Mouse (Mus musculus) ZHBTc4 (cell line): ENCODE measurements around the gene Dusp11.
"Not testable (repeated sequence)": the region's sequence is repeated elsewhere in the genome, so short reads cannot be mapped to it uniquely, and the experiment has no call there.

ENCODE experiments used
- DNase-seq: peaks from one replicate; pipeline ENCODE4 v3.0.0-alpha.2; 2011; ENCODE audit warnings: low read depth, low spot score

Dusp11 gene

DNA sequence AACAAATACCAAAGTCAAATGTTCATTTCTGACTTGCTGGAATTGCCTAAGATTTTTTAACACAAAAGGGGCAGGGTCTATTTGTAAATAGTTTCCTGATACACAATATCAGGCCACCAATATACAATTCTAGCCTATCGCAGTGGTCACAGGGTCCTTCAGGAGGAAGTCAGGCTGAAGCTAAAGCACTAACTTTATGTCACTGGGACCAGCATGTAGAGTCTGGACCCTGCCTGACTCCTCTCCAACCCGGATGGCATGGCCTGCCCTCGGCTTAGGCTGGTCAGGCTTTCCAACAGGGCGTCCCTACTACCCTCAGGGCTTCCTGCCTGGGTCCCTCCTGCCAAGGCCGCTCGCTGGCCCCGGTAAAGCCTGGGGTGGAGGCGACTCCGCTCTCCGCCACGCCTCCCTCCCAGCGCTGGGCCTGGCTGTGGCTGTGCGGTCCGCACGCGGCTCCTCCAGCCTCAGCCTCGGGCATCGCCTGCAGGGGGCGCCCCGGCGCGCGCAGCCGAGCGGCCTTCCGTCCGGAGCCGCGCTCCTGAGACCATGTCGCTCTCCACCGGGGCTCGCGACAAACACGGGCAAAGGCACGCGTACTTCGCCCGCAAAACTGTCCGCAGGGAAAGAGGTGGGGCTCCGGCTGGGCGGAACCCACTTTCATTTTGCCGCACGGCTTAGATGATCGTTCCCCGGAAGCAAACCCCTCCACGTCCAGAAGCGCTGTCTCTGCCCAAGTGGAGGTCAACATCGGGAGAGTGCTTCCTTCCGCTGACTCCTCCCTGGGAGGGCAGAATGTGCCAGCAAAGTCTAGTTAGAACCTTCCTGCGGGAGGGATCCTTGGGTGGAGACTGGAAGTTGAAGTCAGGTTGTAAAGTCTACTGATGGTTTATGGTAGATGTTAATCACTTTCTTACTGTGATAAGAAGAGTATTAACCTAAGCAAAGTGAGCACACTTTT lies 24.7 kb downstream of the Dusp11 start:
- peak; percentile 92 for DNase-seq

DNA sequence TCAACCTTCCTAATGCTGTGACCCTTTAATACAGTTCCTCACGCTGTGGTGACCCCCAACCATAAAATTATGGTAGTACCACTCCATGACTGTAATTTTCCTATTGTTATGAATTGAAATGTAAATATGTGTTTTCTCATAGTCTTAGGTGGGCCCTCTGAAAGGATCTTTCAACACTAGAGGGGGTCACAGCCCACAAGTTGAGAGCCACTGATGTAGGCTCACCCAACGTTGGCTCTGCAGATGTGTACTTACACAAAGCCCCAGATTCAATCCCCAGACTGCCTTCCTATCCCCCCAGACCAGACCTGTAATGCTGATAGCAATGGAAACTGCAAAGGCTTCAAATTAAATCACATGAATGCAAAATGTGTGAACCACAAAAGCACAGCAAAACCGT lies 25.8 kb downstream of the Dusp11 start:
- no peak for DNase-seq

DNA sequence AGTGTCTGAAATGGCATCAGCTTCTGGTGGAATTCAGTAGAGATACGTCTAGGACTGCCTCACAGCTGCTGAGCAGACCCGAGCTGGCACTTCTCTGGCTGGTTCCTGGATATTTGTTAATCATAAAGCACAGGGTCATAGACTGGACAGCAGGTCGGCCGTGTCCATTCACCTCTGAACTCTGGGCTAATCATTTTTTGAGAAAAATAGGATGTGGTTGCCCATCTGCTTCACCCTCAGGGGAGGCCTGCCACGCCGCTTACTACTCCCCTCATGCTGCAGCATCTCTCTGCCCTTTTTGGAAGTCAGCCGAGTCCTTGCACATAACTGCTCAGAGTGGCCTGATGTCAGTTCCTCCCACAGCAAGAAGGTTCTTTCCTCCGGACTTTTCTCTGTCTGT lies 27.4 kb downstream of the Dusp11 start:
- no peak for DNase-seq

DNA sequence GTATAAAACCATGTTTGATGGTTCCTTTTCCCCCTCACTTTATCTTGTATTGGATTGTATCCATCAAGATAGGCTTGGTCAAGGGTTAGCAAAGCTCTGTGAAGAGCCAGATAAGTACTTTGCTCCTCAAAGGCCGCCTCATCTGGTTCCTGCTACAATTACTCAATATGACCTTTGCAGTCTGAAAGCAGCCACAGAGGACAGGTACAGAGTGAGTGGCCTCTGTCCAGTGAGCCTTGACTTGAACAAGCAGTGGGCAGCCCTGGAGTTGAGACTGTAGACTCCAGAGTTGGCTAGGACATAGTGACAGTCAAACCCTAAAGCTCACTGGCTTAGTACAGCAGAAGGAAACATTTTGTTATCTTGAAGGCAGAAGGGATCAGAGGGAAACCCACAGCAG lies 32.2 kb downstream of the Dusp11 start:
- DNase-seq: no peak

DNA sequence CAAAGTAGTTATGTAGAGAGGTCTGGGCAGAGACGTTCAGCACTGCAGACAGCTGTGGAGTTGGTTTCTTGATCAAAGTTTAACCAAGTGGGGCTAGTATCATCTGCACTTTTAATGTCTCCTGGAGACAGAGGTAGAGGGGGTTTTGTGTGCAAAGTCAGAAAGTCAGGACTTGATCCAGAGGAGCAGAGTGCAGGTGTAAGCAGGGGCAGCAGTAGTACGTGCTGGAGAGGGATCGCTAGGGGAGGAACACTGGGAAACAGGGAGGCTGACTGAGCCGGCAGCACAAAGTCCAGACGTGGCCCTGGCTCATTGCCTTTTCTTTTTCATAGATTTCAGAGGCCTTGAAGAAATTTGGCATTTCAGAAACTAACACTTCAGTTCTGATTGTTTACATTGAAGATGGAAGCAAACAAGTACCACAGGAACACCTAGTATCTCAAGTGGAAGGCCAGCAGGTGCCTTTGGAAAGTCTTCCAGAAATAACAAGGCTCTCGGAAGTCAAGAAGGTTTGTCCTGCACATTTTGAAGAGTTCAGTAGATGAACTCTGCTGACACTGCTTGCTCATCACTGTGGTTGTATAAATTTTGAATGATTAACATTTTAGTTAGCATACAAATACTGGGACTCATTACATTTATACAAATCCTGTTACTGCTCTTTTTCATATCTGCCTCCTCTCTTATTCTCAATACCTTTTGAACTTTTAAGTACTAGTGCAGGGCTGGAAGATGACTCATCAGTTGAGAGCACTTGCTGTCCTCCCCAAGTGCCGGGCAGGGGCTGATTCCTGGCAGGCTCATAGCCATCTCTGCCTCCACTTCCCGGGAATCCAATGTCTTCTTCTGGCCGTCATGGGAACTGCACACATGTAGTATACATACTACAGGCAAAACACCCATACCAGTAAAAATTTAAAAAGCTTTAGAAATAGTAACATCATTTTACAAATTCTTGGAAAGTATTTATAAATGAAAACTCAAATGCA lies 33.7 kb downstream of the Dusp11 start:
- DNase-seq: no peak

DNA sequence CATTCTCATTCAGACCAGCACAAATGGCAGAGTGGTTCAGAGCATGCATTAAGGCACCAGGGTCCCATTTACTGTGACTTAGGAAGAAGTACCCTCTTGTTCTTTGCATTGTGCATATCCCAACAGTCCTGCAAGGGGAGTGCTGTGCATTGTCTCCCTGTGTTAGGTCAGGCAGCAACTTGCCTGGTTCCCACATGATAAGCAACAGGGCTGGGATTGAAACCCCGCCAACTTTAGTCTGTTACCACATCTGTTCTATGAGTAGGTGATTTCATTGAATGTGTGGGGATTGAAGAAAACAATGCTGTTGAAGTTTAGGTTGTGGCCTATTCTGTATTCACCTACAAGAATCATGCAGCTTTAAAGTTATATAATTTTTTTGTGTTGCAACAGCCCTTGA lies 34.8 kb downstream of the Dusp11 start:
- DNase-seq: no peak

DNA sequence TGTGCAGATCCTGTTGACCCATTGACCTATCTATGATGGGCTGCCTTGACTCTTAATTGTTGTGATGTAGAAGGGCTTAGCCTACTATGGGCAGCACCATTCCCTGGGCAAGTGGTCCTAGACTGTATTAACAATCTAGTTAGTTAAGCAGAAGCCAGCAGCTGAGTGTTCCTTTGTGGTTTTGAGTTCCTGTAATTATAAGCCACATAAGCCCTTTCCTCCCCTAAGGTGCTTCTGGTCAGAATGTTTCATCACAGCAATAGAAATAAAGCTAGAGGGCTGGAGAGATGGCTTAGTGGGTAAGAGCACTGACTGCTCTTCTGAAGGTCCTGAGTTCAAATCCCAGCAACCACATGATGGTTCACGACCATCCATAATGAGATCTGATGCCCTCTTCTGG lies 37.8 kb downstream of the Dusp11 start:
- no peak for DNase-seq

DNA sequence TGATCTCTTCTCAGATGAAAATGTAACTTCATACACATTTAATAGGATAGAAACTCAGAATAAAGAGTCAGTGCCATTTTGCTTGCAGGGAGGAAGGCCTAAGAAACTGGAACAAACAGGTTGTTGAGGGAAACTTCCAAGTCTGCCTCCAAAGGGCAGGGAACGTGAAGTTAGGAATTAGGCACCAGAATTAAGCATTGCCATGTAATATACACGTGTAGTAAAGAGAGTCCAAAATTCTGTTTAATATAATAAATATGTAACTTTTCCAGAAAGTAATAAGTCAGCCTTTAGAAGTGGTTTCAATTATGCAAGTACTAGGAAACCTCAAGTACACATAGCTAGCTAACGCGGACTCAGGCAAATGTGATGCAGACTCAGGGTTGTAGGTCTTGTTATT lies 42.1 kb downstream of the Dusp11 start:
- DNase-seq: no peak

DNA sequence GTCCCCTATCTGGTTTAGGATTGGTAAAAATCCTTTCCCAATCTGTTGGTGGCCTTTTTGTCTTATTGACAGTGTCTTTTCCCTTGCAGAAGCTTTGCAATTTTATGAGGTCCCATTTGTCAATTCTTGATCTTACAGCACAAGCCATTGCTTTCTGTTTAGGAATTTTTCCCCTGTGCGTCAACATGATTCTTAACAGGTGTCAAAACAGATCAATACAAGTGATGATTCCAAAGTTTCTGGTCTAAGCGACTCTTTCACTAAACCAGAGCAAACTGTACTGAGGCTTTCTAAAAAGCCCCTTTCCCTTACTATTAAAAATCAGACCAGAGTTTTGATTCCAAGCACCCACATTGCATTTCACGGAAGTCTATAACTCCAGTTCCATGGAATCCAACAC lies 43.1 kb downstream of the Dusp11 start:
- DNase-seq: not testable (repeated sequence)

DNA sequence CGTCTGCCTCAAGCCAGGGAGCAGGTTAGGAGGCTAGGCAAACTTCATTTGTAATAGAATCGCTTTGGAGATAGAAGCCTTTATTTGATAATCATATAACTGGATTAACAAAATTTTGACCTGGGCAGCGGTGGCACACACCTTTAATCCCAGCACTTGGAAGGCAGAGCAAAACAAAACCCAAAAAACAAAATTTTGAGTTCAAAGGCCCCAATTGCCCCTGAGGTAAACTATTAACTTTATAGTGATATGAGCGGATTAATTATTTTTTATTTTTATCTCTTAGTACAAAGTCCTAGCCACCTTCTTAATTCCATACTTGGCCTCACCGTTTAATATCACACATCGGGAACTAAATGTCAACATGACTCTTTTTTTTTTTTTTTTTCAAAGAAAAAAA lies 44.9 kb downstream of the Dusp11 start:
- no peak for DNase-seq

DNA sequence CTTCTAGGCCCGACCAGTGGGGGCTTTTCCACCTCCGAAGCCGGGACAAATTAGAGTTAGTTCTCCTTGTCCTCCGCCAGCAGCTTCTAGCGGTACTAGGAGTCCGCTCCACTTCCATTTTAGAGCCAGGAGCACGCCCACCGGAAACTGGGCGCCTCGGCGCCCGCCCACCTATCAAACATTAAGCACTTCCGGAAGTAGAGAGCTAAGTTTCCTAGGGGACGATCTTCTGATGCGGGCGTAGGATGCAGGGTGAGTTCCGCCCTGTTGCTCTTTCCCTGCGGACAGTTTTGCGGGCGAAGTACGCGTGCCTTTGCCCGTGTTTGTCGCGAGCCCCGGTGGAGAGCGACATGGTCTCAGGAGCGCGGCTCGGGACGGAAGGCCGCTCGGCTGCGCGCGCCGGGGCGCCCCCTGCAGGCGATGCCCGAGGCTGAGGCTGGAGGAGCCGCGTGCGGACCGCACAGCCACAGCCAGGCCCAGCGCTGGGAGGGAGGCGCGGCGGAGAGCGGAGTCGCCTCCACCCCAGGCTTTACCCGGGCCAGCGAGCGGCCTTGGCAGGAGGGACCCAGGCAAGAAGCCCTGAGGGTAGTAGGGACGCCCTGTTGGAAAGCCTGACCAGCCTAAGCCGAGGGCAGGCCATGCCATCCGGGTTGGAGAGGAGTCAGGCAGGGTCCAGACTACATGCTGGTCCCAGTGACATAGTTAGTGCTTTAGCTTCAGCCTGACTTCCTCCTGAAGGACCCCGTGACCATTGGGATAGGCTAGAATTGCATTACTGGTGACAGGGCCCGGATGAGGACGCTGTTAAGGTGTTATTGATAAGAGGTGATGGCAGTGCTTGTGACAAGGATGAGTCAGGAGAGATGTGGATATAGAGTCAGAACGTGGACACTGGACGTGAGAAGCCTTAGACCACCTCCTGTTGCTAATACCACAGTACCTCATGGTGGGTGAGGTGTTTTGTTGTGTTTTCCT lies 45.6 kb downstream of the Dusp11 start, which contains the start of gene Nat8f1:
TSS of gene Nat8f1 (minus strand) at position 149 of the 975 bp plus-strand sequence.
- peak; percentile 96 for DNase-seq

DNA sequence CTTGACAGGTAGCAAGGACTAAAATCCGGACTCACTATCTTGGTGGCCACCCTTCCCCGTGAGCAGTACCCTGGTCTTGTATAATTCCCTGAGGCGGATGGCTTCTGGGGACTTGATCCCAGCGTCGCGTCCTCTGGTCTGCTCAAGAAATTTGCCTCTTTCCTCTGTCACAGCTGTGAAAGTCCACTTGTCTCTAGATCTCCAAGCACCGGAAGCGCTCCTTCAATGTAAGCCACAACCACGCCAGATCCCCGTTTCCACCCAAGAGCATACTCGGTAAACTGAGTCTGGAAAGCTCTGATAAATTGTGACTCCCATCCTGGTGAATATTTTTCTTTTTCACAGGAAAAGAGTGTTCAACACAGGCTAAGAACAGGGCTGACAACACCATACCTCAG lies 46.3 kb downstream of the Dusp11 start:
- DNase-seq: no peak

DNA sequence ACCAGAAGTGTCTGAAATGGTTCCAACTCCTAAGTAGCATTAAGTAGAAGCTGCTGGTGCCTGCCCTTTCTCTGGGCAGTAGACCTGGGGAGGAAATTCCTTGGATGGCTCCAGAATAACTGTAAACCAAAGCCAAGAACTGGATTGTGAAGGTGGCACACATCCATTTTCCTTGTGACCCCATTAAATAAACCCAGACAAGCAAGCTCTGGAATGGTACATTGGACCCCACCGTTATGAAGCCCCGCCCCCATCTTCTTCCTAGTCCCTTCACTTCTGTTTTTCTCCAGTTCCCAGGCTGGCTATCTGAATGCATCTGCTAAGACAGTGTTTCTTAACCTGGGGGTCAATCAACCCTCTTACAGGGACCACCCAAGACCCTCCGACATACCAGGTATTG lies 49.9 kb downstream of the Dusp11 start, which contains the start of gene Tprkb:
TSS of gene Tprkb (plus strand) at position 279 of the 400 bp plus-strand sequence.
- no peak for DNase-seq

DNA sequence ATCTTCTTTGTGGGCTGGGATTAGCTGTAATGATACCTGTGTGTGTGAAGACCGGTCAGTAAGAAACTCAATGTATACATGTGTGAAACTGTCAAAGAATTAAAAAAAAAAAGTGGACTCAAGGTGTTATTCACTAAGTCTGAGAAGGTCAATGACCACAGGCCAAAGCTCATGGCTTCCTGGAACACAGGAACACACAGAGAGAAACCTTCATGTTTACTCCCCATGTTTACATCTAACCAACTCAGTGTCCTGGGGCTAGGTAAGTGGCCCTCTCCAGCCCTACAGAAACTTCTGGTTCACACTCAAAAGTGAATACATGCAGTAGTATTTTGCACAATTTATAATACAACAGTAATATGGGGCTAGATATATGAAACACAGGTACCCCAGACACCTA lies 51.8 kb downstream of the Dusp11 start:
- DNase-seq: no peak

DNA sequence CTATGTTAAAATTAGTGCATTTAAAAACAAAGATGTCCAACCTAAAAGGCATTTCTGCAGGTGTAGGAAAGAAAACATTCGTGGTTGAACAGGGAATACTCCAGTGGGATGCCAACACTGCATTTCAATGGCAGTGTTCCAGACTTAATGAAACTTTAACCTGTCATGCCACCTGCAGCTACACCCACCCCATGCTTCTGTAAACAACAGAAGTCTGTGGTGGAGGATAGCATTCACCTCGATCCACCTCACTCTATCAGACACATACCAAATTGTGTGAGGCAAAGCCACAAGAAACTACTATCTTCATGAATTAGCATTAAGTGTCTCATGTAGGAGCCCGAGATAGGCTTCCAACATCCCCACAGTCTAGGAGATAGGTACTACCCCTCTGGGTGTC lies 53.1 kb downstream of the Dusp11 start:
- DNase-seq: no peak

DNA sequence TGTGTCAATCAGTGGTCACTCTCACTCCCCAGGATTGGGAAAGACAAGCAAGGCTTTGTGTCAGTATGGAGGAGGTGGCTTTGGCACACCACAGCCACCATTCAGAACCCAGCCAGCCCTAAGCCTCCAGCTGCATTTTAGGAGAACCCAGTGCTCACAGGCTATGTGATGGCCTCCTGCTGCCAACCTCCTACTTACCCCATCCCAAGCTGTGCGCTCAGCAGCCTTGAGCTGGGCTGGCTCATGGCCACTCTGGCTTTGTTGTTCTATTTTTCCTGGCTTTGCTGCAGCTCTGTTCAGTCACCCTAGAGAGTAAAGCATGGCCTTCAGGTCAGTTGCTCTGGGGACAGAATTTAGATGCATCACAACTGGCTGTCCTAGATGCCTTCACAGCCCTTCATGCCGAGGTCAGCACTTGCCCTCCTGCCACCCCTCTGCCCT lies 54.5 kb downstream of the Dusp11 start:
- not testable (repeated sequence) for DNase-seq

DNA sequence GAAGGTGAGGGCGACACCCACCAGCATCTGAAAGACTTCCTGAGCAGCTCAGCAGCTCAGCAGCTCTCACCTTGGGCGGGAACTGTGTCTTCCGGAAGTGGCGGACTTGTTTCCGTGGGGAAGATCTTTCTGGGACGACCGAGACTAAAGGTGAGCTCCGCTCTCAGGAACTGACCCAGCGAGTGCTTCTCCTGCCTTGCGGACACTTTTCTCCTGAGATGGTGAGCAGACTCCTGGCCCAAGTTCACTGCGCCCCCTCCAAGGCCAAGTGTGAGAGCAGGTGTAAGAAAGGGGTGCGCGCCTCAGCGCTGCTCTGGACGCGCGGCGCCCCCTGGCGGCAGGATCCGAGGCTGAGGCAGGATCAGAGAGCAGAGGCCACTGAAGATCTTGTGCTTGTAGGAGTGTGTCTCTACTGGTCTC lies 56.8 kb downstream of the Dusp11 start, which contains the start of gene Nat8f4:
TSS of gene Nat8f4 (minus strand) at position 243 of the 420 bp plus-strand sequence.
- peak; percentile 81 for DNase-seq

DNA sequence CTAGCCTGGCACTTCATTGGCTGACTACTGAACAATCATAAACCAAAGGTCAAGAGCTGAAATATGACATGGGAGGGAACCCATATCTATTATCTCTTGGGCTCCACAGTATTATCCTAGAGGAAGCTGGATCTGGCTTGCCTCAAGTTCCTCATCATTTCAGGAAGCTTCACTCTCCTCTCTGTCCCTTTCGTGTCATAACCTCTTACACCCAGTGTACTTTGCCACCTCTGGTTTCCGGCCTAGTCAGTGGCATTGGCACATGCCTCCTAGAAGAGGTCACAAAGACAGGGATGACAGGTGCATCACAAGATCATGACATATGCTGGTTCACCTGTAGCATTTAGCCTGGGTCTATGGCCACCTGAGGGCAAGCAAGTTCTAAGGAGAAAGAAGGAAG lies 59.2 kb downstream of the Dusp11 start:
- no peak for DNase-seq

DNA sequence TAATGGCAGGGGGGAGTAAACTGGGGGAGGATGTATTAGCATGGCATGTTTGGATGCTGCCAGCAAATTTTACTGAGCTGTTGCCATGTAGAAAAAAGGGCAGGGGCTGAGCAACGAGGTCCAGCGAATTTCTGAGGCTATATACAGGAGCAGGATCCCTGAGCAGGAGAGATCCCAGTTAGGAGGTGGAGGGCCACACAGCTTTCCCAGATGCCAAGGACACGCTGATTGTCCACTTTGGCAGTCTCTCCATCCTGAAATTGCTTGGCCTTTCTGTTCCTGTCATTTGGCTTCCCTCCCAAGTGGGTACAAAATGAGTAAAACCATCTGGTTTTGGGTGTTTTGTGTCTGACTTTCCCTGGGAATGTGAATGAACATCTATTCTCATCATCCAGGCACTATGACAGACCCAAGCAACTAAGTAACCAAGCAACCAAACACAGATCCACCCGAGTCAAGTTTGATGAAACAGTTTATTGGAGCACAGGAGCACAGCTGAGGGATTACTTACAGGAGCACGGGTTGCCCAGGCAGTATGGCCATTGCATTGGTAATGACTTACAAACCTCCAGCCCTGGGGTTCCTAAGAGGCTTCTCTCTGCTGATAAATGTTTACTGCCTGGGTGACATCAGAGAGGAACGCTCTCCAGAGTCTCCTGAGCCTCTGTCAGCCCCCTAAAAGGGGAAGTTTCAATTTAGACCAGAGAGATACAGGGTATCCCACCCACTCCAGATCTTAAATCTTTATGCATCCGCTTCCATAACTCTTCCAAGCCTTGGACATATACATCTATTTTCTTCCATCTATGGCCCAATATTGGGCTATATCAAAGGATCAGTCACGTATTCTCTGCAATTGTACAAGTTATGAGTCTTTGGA lies 62.6 kb downstream of the Dusp11 start:
- DNase-seq: not testable (repeated sequence)
